Mouse (Mus musculus): Measurements from ENCODE around the gene Pfn4. TPM values are rescaled to one million over a fixed set of nuclear protein-coding genes. Genes with fewer than 3 reads are reported as not detected.
"Not testable (repeated sequence)": the region's sequence is repeated elsewhere in the genome, so short reads cannot be mapped to it uniquely, and the experiment has no call there.

Gene Pfn4
- polyA plus RNA-seq, 1 experiment = not detected

- no peaks in the 10 kb centered on the region for H3K4me1 ChIP-seq (ENCODE audit: control insufficient read depth)
- TF ChIP-seq TAL1 (IDR thresholded peaks at IDR 0.05; ENCODE audit: low read length) = no peak
- no peak for TF ChIP-seq GATA1 (IDR thresholded peaks at IDR 0.05; ENCODE audit: low read length)
- H3K36me3 ChIP-seq (ENCODE audit: control insufficient read depth) = no peaks in the 10 kb centered on the region
- no peak overlapping the region for H3K4me3 ChIP-seq (replicated peaks)
- H3K9me3 ChIP-seq (ENCODE audit: control insufficient read depth, low read length) = no peaks in the 10 kb centered on the region
- H3K27me3 ChIP-seq (ENCODE audit: control insufficient read depth) = no peaks in the 10 kb centered on the region
These were observed 26.6 kb upstream of the Pfn4 start for GRCm38 (mm10) chr12:4742183-4742582.

- Histone ChIP-seq H3K4me1 (ENCODE audit: control insufficient read depth) (no peaks in the 10 kb centered on the region), H3K9me3 (ENCODE audit: control insufficient read depth, low read length) (no peaks in the 10 kb centered on the region), H3K27me3 (ENCODE audit: control insufficient read depth) (no peaks in the 10 kb centered on the region), H3K36me3 (ENCODE audit: control insufficient read depth) (no peaks in the 10 kb centered on the region), H3K4me3 (replicated peaks) (no peak overlapping the region)
- TF ChIP-seq TAL1 (IDR thresholded peaks at IDR 0.05; ENCODE audit: low read length) (no peak), GATA1 (IDR thresholded peaks at IDR 0.05; ENCODE audit: low read length) (no peak)
These were observed 24.3 kb upstream of the Pfn4 start for GRCm38 (mm10) chr12:4744486-4744885.

GRCm38 (mm10) chr12:4754451-4754850 is 14.4 kb upstream of the Pfn4 start:
- H3K36me3 ChIP-seq (ENCODE audit: control insufficient read depth); H3K27me3 ChIP-seq (ENCODE audit: control insufficient read depth); H3K4me3 ChIP-seq (replicated peaks); H3K4me1 ChIP-seq (ENCODE audit: control insufficient read depth); H3K9me3 ChIP-seq (ENCODE audit: control insufficient read depth, low read length): not testable (repeated sequence)

DNA sequence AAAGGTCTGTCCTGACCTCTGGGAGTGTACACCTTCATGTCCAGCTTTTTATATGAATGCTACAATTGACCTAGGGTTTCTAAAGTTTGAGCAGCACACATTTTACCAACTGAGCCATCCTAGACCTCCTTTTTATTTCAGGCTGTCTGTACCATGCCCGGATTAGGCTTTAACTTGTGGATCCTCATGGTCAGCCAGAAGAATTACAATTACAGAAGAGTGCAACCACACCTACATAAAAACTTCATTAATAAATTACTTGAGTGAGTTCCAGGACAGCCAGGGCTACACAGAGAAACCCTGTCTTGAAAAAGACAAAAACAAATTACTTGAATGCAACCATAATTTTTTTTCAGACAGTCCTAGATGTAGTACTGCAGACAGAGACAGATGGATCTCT is 11.8 kb upstream of the Pfn4 start:
- Histone ChIP-seq H3K36me3 (ENCODE audit: control insufficient read depth) (no peaks in the 10 kb centered on the region), H3K4me1 (ENCODE audit: control insufficient read depth) (no peaks in the 10 kb centered on the region), H3K4me3 (replicated peaks) (no peak overlapping the region), H3K27me3 (ENCODE audit: control insufficient read depth) (no peaks in the 10 kb centered on the region), H3K9me3 (ENCODE audit: control insufficient read depth, low read length) (no peaks in the 10 kb centered on the region)
- no peak for TF ChIP-seq TAL1 (IDR thresholded peaks at IDR 0.05; ENCODE audit: low read length)
- no peak for TF ChIP-seq GATA1 (IDR thresholded peaks at IDR 0.05; ENCODE audit: low read length)

GRCm38 (mm10) chr12:4769333-4769723 is 506 bp downstream of the Pfn4 start:
- no peaks in the 10 kb centered on the region for H3K9me3 ChIP-seq (ENCODE audit: control insufficient read depth, low read length)
- TF ChIP-seq TAL1 (IDR thresholded peaks at IDR 0.05; ENCODE audit: low read length) (no peak), GATA1 (IDR thresholded peaks at IDR 0.05; ENCODE audit: low read length) (no peak)
- H3K27me3 ChIP-seq (ENCODE audit: control insufficient read depth) = no peaks in the 10 kb centered on the region
- H3K4me3 ChIP-seq (replicated peaks) = peak overlapping the region; percentile 87
- no peaks in the 10 kb centered on the region for H3K36me3 ChIP-seq (ENCODE audit: control insufficient read depth)
- peaks cover 13% of the 10 kb centered on the region for H3K4me1 ChIP-seq (ENCODE audit: control insufficient read depth)

- no peaks in the 10 kb centered on the region for H3K9me3 ChIP-seq (ENCODE audit: control insufficient read depth, low read length)
- TF ChIP-seq GATA1 (IDR thresholded peaks at IDR 0.05; ENCODE audit: low read length) = no peak
- H3K36me3 ChIP-seq (ENCODE audit: control insufficient read depth) = no peaks in the 10 kb centered on the region
- no peak overlapping the region for H3K4me3 ChIP-seq (replicated peaks)
- H3K4me1 ChIP-seq (ENCODE audit: control insufficient read depth) = peaks cover 12% of the 10 kb centered on the region
- no peaks in the 10 kb centered on the region for H3K27me3 ChIP-seq (ENCODE audit: control insufficient read depth)
These were observed 6.2 kb downstream of the Pfn4 start for GRCm38 (mm10) chr12:4774895-4775587.

DNA sequence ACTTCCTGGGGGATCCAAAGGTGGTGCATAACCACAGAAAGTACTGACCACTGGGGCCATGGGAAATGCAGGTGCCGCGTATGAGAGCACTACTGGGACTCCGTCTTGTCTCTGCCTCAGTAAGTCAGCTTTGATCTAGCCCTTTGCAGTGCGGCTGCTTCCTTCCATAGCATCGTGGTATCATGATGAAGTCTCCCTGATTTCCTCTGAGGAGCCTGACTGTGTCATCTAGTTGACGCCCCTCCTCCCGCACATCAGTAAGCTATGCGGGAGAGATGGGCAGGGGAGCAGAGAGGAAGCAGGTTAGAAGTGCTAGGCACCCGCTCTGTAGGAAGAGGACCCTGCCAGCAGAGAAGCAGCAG is 6.7 kb downstream of the Pfn4 start:
- Histone ChIP-seq H3K4me3 (replicated peaks) (no peak overlapping the region), H3K27me3 (ENCODE audit: control insufficient read depth) (no peaks in the 10 kb centered on the region), H3K36me3 (ENCODE audit: control insufficient read depth) (no peaks in the 10 kb centered on the region), H3K4me1 (ENCODE audit: control insufficient read depth) (peaks cover 12% of the 10 kb centered on the region), H3K9me3 (ENCODE audit: control insufficient read depth, low read length) (no peaks in the 10 kb centered on the region)
- TF ChIP-seq GATA1 (IDR thresholded peaks at IDR 0.05; ENCODE audit: low read length) (no peak), TAL1 (IDR thresholded peaks at IDR 0.05; ENCODE audit: low read length) (no peak)

DNA sequence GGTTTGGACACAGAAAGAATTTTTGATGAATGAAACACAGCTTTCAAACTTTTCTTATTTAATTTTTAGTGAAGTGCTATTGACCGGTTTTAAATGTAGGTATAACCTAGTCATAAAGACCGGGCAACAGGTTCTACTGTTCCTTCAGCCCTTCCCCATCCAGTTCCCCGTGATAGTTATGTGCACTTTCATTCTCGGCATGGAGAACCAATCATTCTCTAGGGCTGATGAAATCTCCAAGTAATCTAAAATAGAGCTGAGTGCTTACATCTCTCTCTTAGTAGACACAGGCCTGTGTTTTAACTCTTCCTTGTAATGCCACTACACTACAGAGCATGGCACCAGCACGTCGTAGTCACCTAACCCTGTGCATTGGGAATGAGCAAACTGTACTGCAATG is 8.9 kb downstream of the Pfn4 start:
- H3K4me1 ChIP-seq (ENCODE audit: control insufficient read depth) = peaks cover 12% of the 10 kb centered on the region
- H3K36me3 ChIP-seq (ENCODE audit: control insufficient read depth) = no peaks in the 10 kb centered on the region
- TF ChIP-seq GATA1 (IDR thresholded peaks at IDR 0.05; ENCODE audit: low read length) = no peak
- H3K9me3 ChIP-seq (ENCODE audit: control insufficient read depth, low read length) = no peaks in the 10 kb centered on the region
- no peaks in the 10 kb centered on the region for H3K27me3 ChIP-seq (ENCODE audit: control insufficient read depth)
- H3K4me3 ChIP-seq (replicated peaks) = no peak overlapping the region

GRCm38 (mm10) chr12:4780245-4780644 is 11.4 kb downstream of the Pfn4 start:
- H3K9me3 ChIP-seq (ENCODE audit: control insufficient read depth, low read length) = no peaks in the 10 kb centered on the region
- no peak for TF ChIP-seq TAL1 (IDR thresholded peaks at IDR 0.05; ENCODE audit: low read length)
- TF ChIP-seq GATA1 (IDR thresholded peaks at IDR 0.05; ENCODE audit: low read length) = no peak
- peaks cover 5% of the 10 kb centered on the region for H3K4me1 ChIP-seq (ENCODE audit: control insufficient read depth)
- H3K36me3 ChIP-seq (ENCODE audit: control insufficient read depth) = no peaks in the 10 kb centered on the region
- H3K4me3 ChIP-seq (replicated peaks) = no peak overlapping the region
- no peaks in the 10 kb centered on the region for H3K27me3 ChIP-seq (ENCODE audit: control insufficient read depth)

GRCm38 (mm10) chr12:4781270-4781669 is 12.4 kb downstream of the Pfn4 start:
- TF ChIP-seq TAL1 (IDR thresholded peaks at IDR 0.05; ENCODE audit: low read length) = no peak
- TF ChIP-seq GATA1 (IDR thresholded peaks at IDR 0.05; ENCODE audit: low read length) = no peak
- Histone ChIP-seq H3K4me3 (replicated peaks) (no peak overlapping the region), H3K36me3 (ENCODE audit: control insufficient read depth) (no peaks in the 10 kb centered on the region)

GRCm38 (mm10) chr12:4781725-4782404 is 13.0 kb downstream of the Pfn4 start:
- not testable (repeated sequence) for H3K4me1 ChIP-seq (ENCODE audit: control insufficient read depth); H3K36me3 ChIP-seq (ENCODE audit: control insufficient read depth); H3K27me3 ChIP-seq (ENCODE audit: control insufficient read depth); H3K4me3 ChIP-seq (replicated peaks); H3K9me3 ChIP-seq (ENCODE audit: control insufficient read depth, low read length)

More at GRCm38 (mm10) chr12:4781270-4781669, 12.4 kb downstream of the Pfn4 start:
- Histone ChIP-seq H3K4me1 (ENCODE audit: control insufficient read depth) (no peaks in the 10 kb centered on the region), H3K27me3 (ENCODE audit: control insufficient read depth) (no peaks in the 10 kb centered on the region), H3K9me3 (ENCODE audit: control insufficient read depth, low read length) (no peaks in the 10 kb centered on the region)
